Mouse (Mus musculus) MEL (cell line): ENCODE measurements at regions not wholly inside any gene's neighbourhood (a gene's known extent, or its start where the extent isn't known, plus 50 kb on each side); places are given as distances from the start of the nearest gene placed in this dataset.

Source experiments
- DNase-seq: peaks from one replicate; pipeline ENCODE4 v3.0.0; 2011; ENCODE audit warnings: low read depth, low spot score
- H3K27ac ChIP-seq: 2 replicates; pipeline ENCODE4 v1.5.1; 2012; ENCODE audit warnings: low read depth, mild to moderate bottlenecking, control low read depth, low read length, moderate library complexity; ENCODE audit not compliant: control insufficient read depth
- H3K27me3 ChIP-seq, 2 experiments: fragments of 150-350 bp in 1 of 2; sonication (generic) in 1 of 2; 2 replicates each; pipeline ENCODE4 v1.6.1; 2012; ENCODE audit warnings: low read length in 2 of 2, mild to moderate bottlenecking in 2 of 2, improper control_type of control experiment in 1 of 2, moderate library complexity in 1 of 2; ENCODE audit not compliant: insufficient read depth in 2 of 2, control insufficient read depth in 1 of 2
- H3K36me3 ChIP-seq, 2 experiments: 2 replicates each; pipeline ENCODE4 v1.6.1; 2012 to 2014; ENCODE audit warnings: low read length in 2 of 2, improper control_type of control experiment in 1 of 2, inconsistent platforms in 1 of 2, mild to moderate bottlenecking in 1 of 2; ENCODE audit not compliant: insufficient read depth in 2 of 2, control insufficient read depth in 1 of 2
- H3K4me1 ChIP-seq, 2 experiments: fragments of 150-350 bp in 1 of 2; sonication (generic) in 1 of 2; 2 replicates each; pipeline ENCODE4 v1.6.1; 2012; ENCODE audit warnings: low read length in 2 of 2, improper control_type of control experiment in 1 of 2, mild to moderate bottlenecking in 1 of 2; ENCODE audit not compliant: insufficient read depth in 2 of 2, control insufficient read depth in 1 of 2
- H3K4me3 ChIP-seq, 2 experiments: fragments of 150-350 bp in 1 of 2; sonication (generic) in 1 of 2; 2 replicates each; pipeline ENCODE4 v1.5.1; 2012; ENCODE audit warnings: low read depth in 2 of 2, low read length in 2 of 2, mild to moderate bottlenecking in 2 of 2, moderate library complexity in 2 of 2, control low read depth in 1 of 2, improper control_type of control experiment in 1 of 2; ENCODE audit not compliant: control insufficient read depth in 1 of 2, insufficient read depth in 1 of 2
- H3K79me2 ChIP-seq: 2 replicates; pipeline ENCODE4 v1.6.1; 2012; ENCODE audit warnings: mild to moderate bottlenecking, low read length, moderate library complexity; ENCODE audit not compliant: control insufficient read depth, poor library complexity, insufficient read depth
- H3K9ac ChIP-seq: 2 replicates; pipeline ENCODE4 v1.6.1; 2012; ENCODE audit warnings: low read depth, mild to moderate bottlenecking, control low read depth, low read length, moderate library complexity; ENCODE audit not compliant: control insufficient read depth, poor library complexity, severe bottlenecking
- H3K9me3 ChIP-seq: fragments of 150-350 bp; sonication (generic); replicated peaks from 2 replicates; pipeline ENCODE4 v1.6.1; 2012; ENCODE audit warnings: mild to moderate bottlenecking, low read length, improper control_type of control experiment, moderate library complexity; ENCODE audit not compliant: insufficient read depth
- BHLHE40 ChIP-seq: IDR thresholded peaks from 2 replicates; pipeline ENCODE4 v1.6.1; 2012; ENCODE audit warnings: low read depth, mild to moderate bottlenecking, inconsistent platforms, low read length, improper control_type of control experiment, borderline replicate concordance
- CTCF ChIP-seq, 3 experiments: IDR thresholded peaks in 2 of 3; conservative IDR thresholded peaks in 1 of 3; 2 replicates each; pipeline ENCODE4 v1.5.1; 2011 to 2012; ENCODE audit warnings: low read length in 3 of 3, low read depth in 2 of 3, mild to moderate bottlenecking in 2 of 3, improper control_type of control experiment in 1 of 3, inconsistent platforms in 1 of 3, mixed read lengths in 1 of 3, moderate library complexity in 1 of 3; ENCODE audit not compliant: control insufficient read depth in 1 of 3, insufficient read depth in 1 of 3, poor library complexity in 1 of 3, severe bottlenecking in 1 of 3
- E2F4 ChIP-seq: IDR thresholded peaks from 2 replicates; pipeline ENCODE4 v1.6.1; 2011; ENCODE audit warnings: low read depth, low read length, improper control_type of control experiment, borderline replicate concordance
- ELF1 ChIP-seq: IDR thresholded peaks from 2 replicates; pipeline ENCODE4 v1.6.1; 2014; ENCODE audit warnings: low read depth, mild to moderate bottlenecking, inconsistent platforms, low read length, improper control_type of control experiment, moderate library complexity
- EP300 ChIP-seq, 2 experiments: IDR thresholded peaks; 2 replicates each; pipeline ENCODE4 v1.6.1; 2011; ENCODE audit warnings: improper control_type of control experiment in 2 of 2, low read length in 2 of 2, low read depth in 1 of 2, mild to moderate bottlenecking in 1 of 2
- ETS1 ChIP-seq: IDR thresholded peaks from 2 replicates; pipeline ENCODE4 v1.6.1; 2012; ENCODE audit warnings: low read depth, mild to moderate bottlenecking, inconsistent platforms, low read length, improper control_type of control experiment, moderate library complexity
- GATA1 ChIP-seq: IDR thresholded peaks from 2 replicates; pipeline ENCODE4 v1.6.1; 2011; ENCODE audit warnings: low read depth, low read length, improper control_type of control experiment
- MAFK ChIP-seq: IDR thresholded peaks from 2 replicates; pipeline ENCODE4 v1.6.1; 2011; ENCODE audit warnings: low read depth, mild to moderate bottlenecking, low read length, improper control_type of control experiment, borderline replicate concordance
- MAX ChIP-seq: IDR thresholded peaks from 2 replicates; pipeline ENCODE4 v1.6.1; 2011; ENCODE audit warnings: low read length, improper control_type of control experiment
- MAZ ChIP-seq: IDR thresholded peaks from 2 replicates; pipeline ENCODE4 v1.6.1; 2012; ENCODE audit warnings: low read depth, mild to moderate bottlenecking, inconsistent platforms, low read length, improper control_type of control experiment
- MYB ChIP-seq: IDR thresholded peaks from 2 replicates; pipeline ENCODE4 v1.6.1; 2011; ENCODE audit warnings: mild to moderate bottlenecking, low read depth, low read length, improper control_type of control experiment
- MYC ChIP-seq: IDR thresholded peaks from 2 replicates; pipeline ENCODE4 v1.6.1; 2011; ENCODE audit warnings: low read depth, mild to moderate bottlenecking, low read length, improper control_type of control experiment, moderate library complexity
- NELFE ChIP-seq: IDR thresholded peaks from 2 replicates; pipeline ENCODE4 v1.6.1; 2011; ENCODE audit warnings: low read depth, low read length, improper control_type of control experiment
- POLR2A ChIP-seq, 2 experiments: IDR thresholded peaks; 2 replicates each; pipeline ENCODE4 v1.6.1; 2011 to 2012; ENCODE audit warnings: low read length in 2 of 2, mild to moderate bottlenecking in 2 of 2, control low read depth in 1 of 2, improper control_type of control experiment in 1 of 2, low read depth in 1 of 2, moderate library complexity in 1 of 2; ENCODE audit not compliant: control insufficient read depth in 1 of 2, insufficient read depth in 1 of 2, poor library complexity in 1 of 2
- POLR2AphosphoS2 ChIP-seq: IDR thresholded peaks from 2 replicates; pipeline ENCODE4 v1.6.1; 2011; ENCODE audit warnings: low read length, improper control_type of control experiment
- POLR2AphosphoS5 ChIP-seq: IDR thresholded peaks from 2 replicates; pipeline ENCODE4 v1.6.1; 2012; ENCODE audit warnings: low read depth, borderline replicate concordance, mild to moderate bottlenecking, inconsistent platforms, low read length, moderate library complexity, mixed read lengths
- RAD21 ChIP-seq: IDR thresholded peaks from 2 replicates; pipeline ENCODE4 v1.6.1; 2011; ENCODE audit warnings: mild to moderate bottlenecking, low read depth, low read length, improper control_type of control experiment
- RCOR1 ChIP-seq: IDR thresholded peaks from 2 replicates; pipeline ENCODE4 v1.6.1; 2012; ENCODE audit warnings: low read depth, mild to moderate bottlenecking, inconsistent platforms, low read length, improper control_type of control experiment
- SIN3A ChIP-seq: IDR thresholded peaks from 2 replicates; pipeline ENCODE4 v1.6.1; 2012; ENCODE audit warnings: low read length, improper control_type of control experiment, inconsistent platforms
- SMC3 ChIP-seq: IDR thresholded peaks from 2 replicates; pipeline ENCODE4 v1.6.1; 2011; ENCODE audit warnings: low read depth, low read length, improper control_type of control experiment
- TAL1 ChIP-seq: IDR thresholded peaks from 2 replicates; pipeline ENCODE4 v1.6.1; 2012; ENCODE audit warnings: mild to moderate bottlenecking, inconsistent platforms, low read length, moderate library complexity, mixed read lengths
- TCF12 ChIP-seq: IDR thresholded peaks from 2 replicates; pipeline ENCODE4 v1.6.1; 2014; ENCODE audit warnings: low read depth, mild to moderate bottlenecking, inconsistent platforms, low read length, improper control_type of control experiment, moderate library complexity
- USF1 ChIP-seq: IDR thresholded peaks from 2 replicates; pipeline ENCODE4 v1.6.1; 2014; ENCODE audit warnings: low read depth, mild to moderate bottlenecking, inconsistent platforms, low read length, improper control_type of control experiment, moderate library complexity
- USF2 ChIP-seq, 2 experiments: IDR thresholded peaks; 2 replicates each; pipeline ENCODE4 v1.6.1; 2011 to 2012; ENCODE audit warnings: improper control_type of control experiment in 2 of 2, low read length in 2 of 2, borderline replicate concordance in 1 of 2, inconsistent platforms in 1 of 2, low read depth in 1 of 2, mild to moderate bottlenecking in 1 of 2; ENCODE audit not compliant: insufficient read depth in 1 of 2
- ZC3H11A ChIP-seq: IDR thresholded peaks from 2 replicates; pipeline ENCODE4 v1.6.1; 2012; ENCODE audit warnings: low read depth, mild to moderate bottlenecking, inconsistent platforms, low read length, improper control_type of control experiment
- ZKSCAN1 ChIP-seq: IDR thresholded peaks from 2 replicates; pipeline ENCODE4 v1.6.1; 2012; ENCODE audit warnings: low read depth, mild to moderate bottlenecking, inconsistent platforms, low read length, improper control_type of control experiment, moderate library complexity
- ZNF384 ChIP-seq: IDR thresholded peaks from 2 replicates; pipeline ENCODE4 v1.6.1; 2012; ENCODE audit warnings: low read depth, mild to moderate bottlenecking, inconsistent platforms, low read length, improper control_type of control experiment

DNA sequence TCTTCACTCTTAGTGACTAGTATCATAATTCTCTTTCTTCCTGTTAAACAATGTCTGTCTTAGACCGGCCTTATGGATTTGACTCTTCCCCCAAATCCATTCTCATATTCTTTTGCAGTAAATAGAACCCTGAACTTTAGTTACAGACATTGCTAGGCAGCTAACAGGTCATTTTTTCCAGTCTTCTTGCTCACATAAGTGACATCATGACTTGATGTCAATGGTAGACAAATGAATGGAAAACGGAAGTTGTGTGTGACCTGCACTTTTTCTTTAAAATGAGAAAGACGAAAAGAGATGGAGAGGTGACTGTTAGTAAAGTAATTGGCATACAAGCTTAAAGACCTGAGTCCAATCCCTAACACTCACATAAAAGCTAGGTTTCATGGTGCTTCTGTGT lies 118.2 kb upstream of the Atp2b1 start:
- H3K4me3 ChIP-seq = no peak overlapping the region
- TF ChIP-seq SIN3A = no peak
- no peak for TF ChIP-seq POLR2AphosphoS2
- no peak for TF ChIP-seq TAL1
- no peak for TF ChIP-seq CTCF (IDR thresholded peaks at IDR 0.05 in 2 of 3, conservative IDR thresholded peaks at IDR 0.05 in 1 of 3; ENCODE audit: control insufficient read depth in 1 of 3, insufficient read depth in 1 of 3, low read depth in 2 of 3, low read length in 3 of 3, poor library complexity in 1 of 3, severe bottlenecking in 1 of 3)
- TF ChIP-seq MYC = no peak
- no peak for TF ChIP-seq MAZ
- no peak for TF ChIP-seq MAX
- TF ChIP-seq ELF1 = no peak
- TF ChIP-seq ZC3H11A = no peak
- no peak for TF ChIP-seq NELFE
- no peak for TF ChIP-seq TCF12
- TF ChIP-seq GATA1 = no peak
- TF ChIP-seq BHLHE40 = no peak
- no peak for TF ChIP-seq POLR2AphosphoS5
- no peak for TF ChIP-seq ZNF384
- no peak for TF ChIP-seq ZKSCAN1
- DNase-seq = no peak
- H3K79me2 ChIP-seq = no peaks in the 10 kb centered on the region
- peaks cover 0 to 12% of the 10 kb centered on the region in 2 experiments; a peak in 2 of 4 replicates for H3K36me3 ChIP-seq
- H3K27ac ChIP-seq = no peak overlapping the region
- H3K9me3 ChIP-seq = no peaks in the 10 kb centered on the region
- no peak overlapping the region for H3K9ac ChIP-seq
- no peaks in the 10 kb centered on the region for H3K27me3 ChIP-seq
- peaks cover 0 to 3% of the 10 kb centered on the region in 2 experiments; a peak in 1 of 4 replicates for H3K4me1 ChIP-seq

GRCm38 (mm10) chr10:98798634-98799415 lies 115.4 kb upstream of the Atp2b1 start:
- H3K36me3 ChIP-seq = peaks cover 0 to 10% of the 10 kb centered on the region in 2 experiments; a peak in 2 of 4 replicates
- H3K27me3 ChIP-seq = no peaks in the 10 kb centered on the region
- H3K4me1 ChIP-seq = peaks cover 0 to 3% of the 10 kb centered on the region in 2 experiments; a peak in 1 of 4 replicates
- H3K79me2 ChIP-seq = no peaks in the 10 kb centered on the region
- no peaks in the 10 kb centered on the region for H3K9me3 ChIP-seq
- TF ChIP-seq ZNF384 = peak; percentile 67
- TF ChIP-seq E2F4 = no peak
- no peak for TF ChIP-seq RAD21
- no peak for TF ChIP-seq RCOR1
- no peak for TF ChIP-seq MYC
- no peak for TF ChIP-seq ZC3H11A
- no peak for TF ChIP-seq MAFK
- TF ChIP-seq BHLHE40 = peak; percentile 21; the same call in 1 of the 2 replicates
- no peak for TF ChIP-seq NELFE
- TF ChIP-seq USF1 = peak; percentile 67
- TF ChIP-seq POLR2AphosphoS2 = no peak
- TF ChIP-seq USF2 (IDR thresholded peaks at IDR 0.05; ENCODE audit: borderline replicate concordance in 1 of 2, insufficient read depth in 1 of 2, low read depth in 1 of 2, low read length in 2 of 2) = no peak
- no peak for TF ChIP-seq MAZ
- no peak for TF ChIP-seq POLR2A (IDR thresholded peaks at IDR 0.05; ENCODE audit: control insufficient read depth in 1 of 2, insufficient read depth in 1 of 2, low read depth in 1 of 2, low read length in 2 of 2, poor library complexity in 1 of 2)
- TF ChIP-seq MYB = no peak
- TF ChIP-seq SMC3 = no peak
- TF ChIP-seq EP300 (IDR thresholded peaks at IDR 0.05; ENCODE audit: low read depth in 1 of 2, low read length in 2 of 2) = peak in 1 of 2 experiments; percentile 64; a peak in 2 of 4 replicates
- TF ChIP-seq ETS1 = peak; percentile 26; the same call in 1 of the 2 replicates
- peak; percentile 65 for TF ChIP-seq GATA1
- TF ChIP-seq, all 39 proteins: peak for 6
- H3K27ac ChIP-seq = no peak overlapping the region
- DNase-seq = peak; percentile 72
- no peak overlapping the region for H3K4me3 ChIP-seq
- no peak overlapping the region for H3K9ac ChIP-seq
